Mouse (Mus musculus) heart, postnatal 0 days (tissue): ENCODE measurements around the gene Pwwp2b. TPM values are rescaled to one million over a fixed set of nuclear protein-coding genes. Genes with fewer than 3 reads are reported as not detected.

ENCODE experiments used
- ATAC-seq: fragments of 200-750 bp; cut with Nextera tagmentation; 2 replicates; pipeline ENCODE4 v1.8.0; 2017; ENCODE audit warnings: low read depth, moderate number of reproducible peaks, moderate library complexity; ENCODE audit not compliant: insufficient read depth
- DNase-seq: peaks from one replicate; pipeline ENCODE4 v3.0.0-alpha.2; 2016; ENCODE audit warnings: low spot score
- H3K27ac ChIP-seq: fragments of 300-500 bp; sonication (generic); 2 replicates; pipeline ENCODE4 v1.5.1; 2014; ENCODE audit warnings: low read depth, mild to moderate bottlenecking
- H3K27me3 ChIP-seq: fragments of 300-500 bp; sonication (generic); 2 replicates; pipeline ENCODE4 v1.6.1; 2014; ENCODE audit warnings: low read length, mixed read lengths; ENCODE audit not compliant: control insufficient read depth, insufficient read depth
- H3K36me3 ChIP-seq: fragments of 300-500 bp; sonication (generic); replicated peaks from 2 replicates; pipeline ENCODE4 v1.6.1; 2014; ENCODE audit warnings: low read length, mixed read lengths; ENCODE audit not compliant: control insufficient read depth, insufficient read depth
- H3K4me1 ChIP-seq: fragments of 300-500 bp; sonication (generic); 2 replicates; pipeline ENCODE4 v1.6.1; 2014; ENCODE audit warnings: antibody characterized with exemption; ENCODE audit not compliant: control insufficient read depth, insufficient read depth
- H3K4me2 ChIP-seq: fragments of 300-500 bp; sonication (generic); 2 replicates; pipeline ENCODE4 v1.6.1; 2014; ENCODE audit warnings: low read depth, mild to moderate bottlenecking, low read length, moderate library complexity
- H3K4me3 ChIP-seq: fragments of 300-500 bp; sonication (generic); 2 replicates; pipeline ENCODE4 v1.5.1; 2014; ENCODE audit warnings: low read depth, low read length
- H3K9ac ChIP-seq: fragments of 300-500 bp; sonication (generic); replicated peaks from 2 replicates; pipeline ENCODE4 v1.6.1; 2014; ENCODE audit warnings: low read depth, low read length, mixed read lengths
- H3K9me3 ChIP-seq: fragments of 300-500 bp; sonication (generic); replicated peaks from 2 replicates; pipeline ENCODE4 v1.6.1; 2016; ENCODE audit warnings: low read length; ENCODE audit not compliant: control insufficient read depth
- CTCF ChIP-seq: IDR thresholded peaks from 2 replicates; pipeline ENCODE4 v1.5.1; 2016; ENCODE audit warnings: antibody characterized with exemption, control low read depth, low read depth
- EP300 ChIP-seq: IDR thresholded peaks from 2 replicates; pipeline ENCODE4 v1.6.1; 2016; ENCODE audit warnings: antibody characterized with exemption, low read depth
- WGBS: fragments of 180-500 bp; shearing (Covaris S2); extraction: QIAGEN DNeasy Blood & Tissue Kit; methylation state at CpG from one replicate; pipeline ENCODE4 v1.1.7; 2014; 5-methylcytosine and 5-hydroxymethylcytosine counted together
- polyA plus RNA-seq: library from polyadenylated mRNA; unstranded; fragments of >200 nt; fragmentation: Nextera tagmentation; extraction: Ambion mirVana; gene quantifications from 2 replicates; pipeline ENCODE4 v1.2.1, GENCODE M21; 2015
- total RNA-seq: library from RNA; depleted of rRNA; stranded (reverse); fragments of >200 nt; gene quantifications from 2 replicates; pipeline ENCODE4 v1.2.3, GENCODE M21; 2014; ENCODE audit warnings: low replicate concordance

Gene Pwwp2b
- total and polyA plus RNA-seq, 2 experiments from 2014 or later: 7.4 to 9.4 TPM

DNA sequence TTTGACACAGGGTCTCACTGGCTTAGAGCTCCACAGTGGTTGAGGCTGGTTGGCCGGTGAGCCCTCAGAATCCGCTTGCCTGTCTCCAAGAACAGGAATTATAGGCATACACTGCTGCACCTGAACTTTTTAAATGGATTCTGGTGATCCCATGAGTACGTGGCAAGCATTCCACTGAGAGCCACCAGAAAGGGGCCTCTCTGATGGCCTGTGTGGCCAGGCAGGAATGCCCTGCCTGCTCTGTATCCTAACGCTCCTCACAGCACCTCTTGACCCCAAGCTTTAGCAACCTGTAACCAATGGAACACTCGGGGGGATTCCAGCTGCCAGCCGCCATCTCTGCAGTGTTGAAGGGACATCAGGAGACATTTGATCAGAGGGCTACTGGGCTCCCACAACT is 36.5 kb upstream of the Pwwp2b start:
- no peak overlapping the region for H3K4me3 ChIP-seq
- WGBS: 87% methylated on average over 6 of the region's 6 CpGs
- no peak for ATAC-seq
- no peak for TF ChIP-seq EP300
- no peak for TF ChIP-seq CTCF
- H3K4me2 ChIP-seq: no peak overlapping the region
- H3K9ac ChIP-seq: no peak overlapping the region
- H3K9me3 ChIP-seq: no peaks in the 10 kb centered on the region
- peaks cover 21% of the 10 kb centered on the region for H3K4me1 ChIP-seq
- H3K36me3 ChIP-seq: no peaks in the 10 kb centered on the region
- no peak for DNase-seq
- no peak overlapping the region for H3K27ac ChIP-seq
- no peaks in the 10 kb centered on the region for H3K27me3 ChIP-seq

DNA sequence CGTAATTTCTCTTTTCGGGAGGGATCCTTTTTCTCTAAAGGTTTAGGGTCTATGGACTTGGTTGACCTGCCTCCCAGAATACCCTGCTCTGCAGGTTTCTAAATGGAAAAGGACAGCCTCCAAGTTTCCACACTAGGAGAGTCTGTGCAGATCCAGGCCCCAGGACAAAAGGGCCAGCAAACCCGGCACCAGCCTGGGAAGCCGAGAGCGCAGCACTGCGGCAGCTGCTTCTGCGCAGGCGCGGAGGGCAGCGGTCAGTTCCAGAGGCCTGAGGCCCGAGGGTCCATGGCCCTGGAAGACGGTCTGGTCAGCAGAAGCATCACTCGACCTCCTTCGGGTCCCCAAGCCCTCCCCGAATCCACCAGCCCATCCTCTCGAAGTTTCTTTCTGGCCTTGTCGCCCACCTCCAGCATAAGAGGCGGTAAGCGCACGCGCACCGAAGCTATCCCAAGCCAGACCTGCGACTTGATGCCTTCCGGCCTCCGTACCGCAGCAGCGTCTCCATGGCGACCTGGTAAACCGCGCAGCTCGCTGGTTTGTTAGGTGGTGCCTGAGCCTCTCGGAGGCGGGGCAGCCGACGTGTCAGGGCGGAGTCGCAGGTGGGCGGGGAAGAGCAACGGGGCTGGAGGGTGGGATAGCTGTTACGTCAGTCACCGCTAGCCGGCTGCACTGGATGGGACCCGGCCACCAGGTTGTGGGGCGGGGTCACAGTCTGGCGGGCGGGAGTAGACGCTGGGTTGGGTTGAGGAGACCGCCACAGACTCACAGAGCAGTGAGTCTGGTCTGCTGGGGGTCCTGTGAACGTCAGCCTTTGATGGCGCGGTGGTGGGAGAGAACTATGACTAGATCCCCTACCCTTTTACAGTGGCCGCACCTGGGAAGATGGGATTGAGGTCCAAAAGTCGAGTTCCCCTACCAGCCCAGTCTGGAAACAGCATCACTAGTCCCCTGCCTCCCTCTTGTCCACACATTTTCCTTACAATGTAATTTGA is 35.2 kb upstream of the Pwwp2b start, which contains the start of the genes Lrrc27 and Stk32c:
Gene Lrrc27, plus strand, starts transcription at position 235 of the 992 bp plus-strand sequence.
Gene Stk32c, minus strand, starts transcription at position 554 of the 992 bp plus-strand sequence.
- DNase-seq (peak; percentile 99), ATAC-seq (peak; percentile 97)
- H3K36me3 ChIP-seq: no peaks in the 10 kb centered on the region
- WGBS: 2% methylated on average over 52 of the region's 53 CpGs
- TF ChIP-seq CTCF: 0 out of 2 replicates have a peak, but pooled peaks have one; percentile 1
- peak; percentile 44; the same call in 1 of the 2 replicates for TF ChIP-seq EP300
- H3K4me1 ChIP-seq: peaks cover 23% of the 10 kb centered on the region
- H3K9me3 ChIP-seq: no peaks in the 10 kb centered on the region
- peak within 1 kb of the TSS; percentile 84 for H3K27ac ChIP-seq
- H3K9ac ChIP-seq: peak within 1 kb of the TSS; percentile 62
- peak within 1 kb of the TSS; percentile 57 for H3K4me3 ChIP-seq
- H3K4me2 ChIP-seq: peak within 1 kb of the TSS; percentile 71
- no peaks in the 10 kb centered on the region for H3K27me3 ChIP-seq

DNA sequence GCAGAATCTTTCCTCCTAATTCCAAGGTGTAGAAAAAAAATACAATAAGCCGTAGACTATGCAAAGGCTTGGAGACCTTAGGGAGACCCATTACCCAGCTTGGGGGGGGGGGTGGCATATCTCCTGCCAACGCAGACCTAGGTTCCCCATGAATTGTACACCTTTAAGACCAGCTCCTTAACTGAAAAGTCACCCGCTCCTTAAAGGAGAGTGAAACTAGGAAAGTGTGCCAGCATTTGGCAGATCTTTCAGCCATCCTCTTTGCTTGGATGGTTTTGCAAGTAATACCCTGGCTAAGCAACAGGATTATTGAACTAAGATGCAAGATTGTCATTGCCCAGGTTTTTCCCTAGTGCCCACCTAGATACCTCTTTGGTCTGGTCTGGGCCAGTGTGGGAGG is 34.5 kb upstream of the Pwwp2b start:
- peaks cover 26% of the 10 kb centered on the region for H3K4me1 ChIP-seq
- H3K4me3 ChIP-seq: peak overlapping the region; percentile 57
- DNase-seq: no peak
- no peak overlapping the region for H3K9ac ChIP-seq
- H3K27ac ChIP-seq: 0 out of 2 replicates have a peak overlapping the region, but pooled peaks have one; percentile 52
- H3K27me3 ChIP-seq: no peaks in the 10 kb centered on the region
- TF ChIP-seq CTCF: no peak
- TF ChIP-seq EP300: no peak
- no peaks in the 10 kb centered on the region for H3K36me3 ChIP-seq
- ATAC-seq: no peak
- H3K4me2 ChIP-seq: peak overlapping the region; percentile 71
- no peaks in the 10 kb centered on the region for H3K9me3 ChIP-seq
- 74% methylated on average over 3 of the region's 3 CpGs for WGBS

DNA sequence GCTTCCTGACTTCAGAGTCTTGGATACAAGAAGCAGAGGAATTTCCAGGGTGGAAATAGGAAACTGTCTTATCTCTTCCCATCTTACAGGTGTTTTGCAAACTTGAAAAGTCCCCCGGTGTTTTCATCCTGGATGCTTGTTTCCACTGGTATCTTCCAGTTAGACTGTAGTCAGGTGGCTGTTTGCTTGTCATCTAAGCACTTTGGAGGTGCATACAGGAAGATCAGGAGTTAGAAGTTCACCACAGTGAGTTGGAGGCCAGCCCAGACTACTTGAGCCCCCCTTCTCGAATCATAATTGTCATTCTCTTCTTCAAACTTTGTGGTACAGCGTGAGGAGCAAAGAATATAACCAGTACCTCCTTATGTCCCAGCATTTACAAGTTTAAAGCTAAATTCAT is 34.1 kb upstream of the Pwwp2b start:
- no peak overlapping the region for H3K4me2 ChIP-seq
- no peaks in the 10 kb centered on the region for H3K9me3 ChIP-seq
- H3K27me3 ChIP-seq: no peaks in the 10 kb centered on the region
- H3K4me3 ChIP-seq: no peak overlapping the region
- H3K27ac ChIP-seq: no peak overlapping the region
- no peak overlapping the region for H3K9ac ChIP-seq
- 65% methylated on average over 3 of the region's 3 CpGs for WGBS
- DNase-seq (no peak), ATAC-seq (no peak)
- no peak for TF ChIP-seq CTCF
- TF ChIP-seq EP300: no peak
- H3K4me1 ChIP-seq: peaks cover 31% of the 10 kb centered on the region
- no peaks in the 10 kb centered on the region for H3K36me3 ChIP-seq

DNA sequence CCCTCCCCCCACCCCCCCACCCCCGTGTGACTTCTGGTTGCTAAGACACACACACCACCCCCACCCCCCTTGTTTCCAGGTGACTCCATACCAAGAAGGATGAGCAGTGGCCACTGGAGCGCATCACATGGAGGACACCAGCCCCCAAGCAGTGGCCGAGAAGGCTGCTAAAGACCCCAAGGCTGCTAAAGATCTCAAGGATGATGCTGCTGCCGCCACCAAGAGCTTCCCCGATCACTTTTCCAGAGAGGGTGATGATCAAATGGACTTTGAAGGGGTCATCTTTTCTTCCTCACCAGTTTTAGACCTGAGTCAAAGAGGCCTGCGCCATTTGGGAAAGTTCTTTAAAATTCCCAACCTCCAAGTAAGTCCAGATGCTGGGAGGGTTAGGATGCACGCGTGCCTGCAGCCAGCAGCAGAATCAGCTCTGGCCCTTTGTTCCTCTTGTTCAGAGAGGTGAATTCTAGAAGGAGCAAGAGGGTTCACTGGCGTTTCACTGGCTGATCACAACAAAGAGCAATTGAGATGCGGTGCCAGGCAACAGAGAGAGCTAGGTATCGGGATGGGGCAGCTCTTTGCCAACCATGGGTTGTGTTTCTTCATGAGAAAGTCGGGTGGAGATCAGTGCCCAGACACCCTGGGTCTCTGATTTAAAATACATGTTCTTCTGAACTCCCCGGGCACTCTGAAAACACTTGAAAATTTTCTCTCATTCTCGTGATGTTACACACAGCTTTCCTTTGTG is 33.5 kb upstream of the Pwwp2b start:
- H3K36me3 ChIP-seq: no peaks in the 10 kb centered on the region
- H3K4me1 ChIP-seq: peaks cover 35% of the 10 kb centered on the region
- H3K4me3 ChIP-seq: no peak overlapping the region
- WGBS: 81% methylated on average over 13 of the region's 14 CpGs
- DNase-seq (no peak), ATAC-seq (no peak)
- H3K4me2 ChIP-seq: no peak overlapping the region
- no peak for TF ChIP-seq CTCF
- no peak for TF ChIP-seq EP300
- H3K27me3 ChIP-seq: no peaks in the 10 kb centered on the region
- H3K27ac ChIP-seq: no peak overlapping the region
- H3K9me3 ChIP-seq: no peaks in the 10 kb centered on the region
- H3K9ac ChIP-seq: no peak overlapping the region
